Mouse (Mus musculus) embryonic facial prominence, embryonic 14.5 days (tissue): Measurements from ENCODE around the gene Fbrs. TPM values are rescaled to one million over a fixed set of nuclear protein-coding genes. Genes with fewer than 3 reads are reported as not detected.

ENCODE experiments used
- ATAC-seq: fragments of 200-750 bp; cut with Nextera tagmentation; 2 replicates; pipeline ENCODE4 v1.8.0; 2017; ENCODE audit warnings: low read depth, moderate number of reproducible peaks, moderate TSS enrichment
- DNase-seq: peaks from one replicate; pipeline ENCODE4 v3.0.0-alpha.2; 2015; ENCODE audit warnings: low spot score
- H3K27ac ChIP-seq: fragments of 300-500 bp; sonication (generic); replicated peaks from 2 replicates; pipeline ENCODE4 v1.5.1; 2014; ENCODE audit warnings: low read depth, mild to moderate bottlenecking, low read length, moderate library complexity
- H3K27me3 ChIP-seq: fragments of 300-500 bp; sonication (generic); replicated peaks from 2 replicates; pipeline ENCODE4 v1.6.1; 2014; ENCODE audit warnings: low read length; ENCODE audit not compliant: control insufficient read depth, insufficient read depth
- H3K36me3 ChIP-seq: fragments of 300-500 bp; sonication (generic); 2 replicates; pipeline ENCODE4 v1.6.1; 2014; ENCODE audit warnings: low read length, mixed read lengths; ENCODE audit not compliant: control insufficient read depth, insufficient read depth
- H3K4me1 ChIP-seq: fragments of 300-500 bp; sonication (generic); 2 replicates; pipeline ENCODE4 v1.6.1; 2014; ENCODE audit warnings: antibody characterized with exemption, low read length; ENCODE audit not compliant: control insufficient read depth, insufficient read depth
- H3K4me2 ChIP-seq: fragments of 300-500 bp; sonication (generic); 2 replicates; pipeline ENCODE4 v1.6.1; 2014; ENCODE audit warnings: low read depth, mild to moderate bottlenecking, low read length, moderate library complexity, mixed read lengths
- H3K4me3 ChIP-seq: fragments of 300-500 bp; sonication (generic); 2 replicates; pipeline ENCODE4 v1.5.1; 2014; ENCODE audit warnings: low read depth, mild to moderate bottlenecking, low read length
- H3K9ac ChIP-seq: fragments of 300-500 bp; sonication (generic); 2 replicates; pipeline ENCODE4 v1.6.1; 2014; ENCODE audit warnings: low read depth, mild to moderate bottlenecking, low read length, moderate library complexity, mixed read lengths
- H3K9me3 ChIP-seq: fragments of 300-500 bp; sonication (generic); 2 replicates; pipeline ENCODE4 v1.6.1; 2016; ENCODE audit warnings: low read length; ENCODE audit not compliant: control insufficient read depth
- WGBS: fragments of 180-500 bp; shearing (Covaris S2); extraction: QIAGEN DNeasy Blood & Tissue Kit; methylation state at CpG from one replicate; pipeline ENCODE4 v1.1.7; 2014; 5-methylcytosine and 5-hydroxymethylcytosine counted together
- microRNA-seq: library from miRNA; unstranded; fragments of <30 nt; microRNA quantifications from one replicate; pipeline ENCODE4, GENCODE M21; 2016; ENCODE audit warnings: borderline number of aligned reads
- polyA plus RNA-seq: library from polyadenylated mRNA; unstranded; fragments of >200 nt; fragmentation: Nextera tagmentation; extraction: Ambion mirVana; gene quantifications from 2 replicates; pipeline ENCODE4 v1.2.1, GENCODE M21; 2014

The Fbrs gene
- polyA plus RNA-seq, 1 experiment from 2014 or later: 15.0 TPM

- Histone ChIP-seq H3K4me2 (no peak overlapping the region), H3K9ac (no peak overlapping the region), H3K27ac (no peak overlapping the region), H3K27me3 (no peaks in the 10 kb centered on the region), H3K36me3 (peaks cover 70% of the 10 kb centered on the region), H3K4me3 (no peak overlapping the region), H3K4me1 (peaks cover 2% of the 10 kb centered on the region; the same call in 1 of the 2 replicates), H3K9me3 (no peaks in the 10 kb centered on the region)
- no peak for DNase-seq
- WGBS: 98% methylated on average over 6 of the region's 7 CpGs
- no peak for ATAC-seq
These were observed 37.3 kb downstream of the Fbrs start for GRCm38 (mm10) chr7:127516344-127516743.

- no peaks in the 10 kb centered on the region for H3K4me1 ChIP-seq
- no peaks in the 10 kb centered on the region for H3K9me3 ChIP-seq
- DNase-seq (no peak), ATAC-seq (no peak)
- 96% methylated on average over 3 of the region's 3 CpGs for WGBS
- no peaks in the 10 kb centered on the region for H3K27me3 ChIP-seq
- no peak within 1 kb of the TSS for H3K9ac ChIP-seq
- no peak within 1 kb of the TSS for H3K4me3 ChIP-seq
- H3K36me3 ChIP-seq: peaks cover 96% of the 10 kb centered on the region
- no peak within 1 kb of the TSS for H3K4me2 ChIP-seq
- no peak within 1 kb of the TSS for H3K27ac ChIP-seq
These were observed 40.3 kb downstream of the Fbrs start, which contains the start of gene Gm42715 for GRCm38 (mm10) chr7:127519284-127519683. Gene Gm42715 (plus strand): TSS chr7:127519584.

Small RNAs within 50 kb of the gene (microRNA-seq; reads per million reads assigned to microRNA genes)
- gene Gm47278 (not detected), gene Mir7060 (0.50 reads per million)

Other genes starting within 250 kb of the Fbrs start
- 14.0 and 17.2 TPM in 2 replicates for gene Zfp553, start 246.1 kb upstream of the Fbrs start, polyA plus RNA-seq
- gene Sept1, start 246.1 kb upstream of the Fbrs start, polyA plus RNA-seq: 12.5 and 15.9 TPM in 2 replicates
- 53.4 and 54.0 TPM in 2 replicates for gene Zfp771, start 234.9 kb upstream of the Fbrs start, polyA plus RNA-seq
- gene Dctpp1, start 218.5 kb upstream of the Fbrs start, polyA plus RNA-seq: 154 and 157 TPM in 2 replicates
- gene Sephs2, start 205.1 kb upstream of the Fbrs start, polyA plus RNA-seq: 59.6 and 62.2 TPM in 2 replicates
- gene Itgal, start 182.9 kb upstream of the Fbrs start, polyA plus RNA-seq: 1.2 and 1.7 TPM in 2 replicates
- gene Zfp768, start 133.6 kb upstream of the Fbrs start, polyA plus RNA-seq: 5.2 and 5.9 TPM in 2 replicates
- 4.9 and 7.3 TPM in 2 replicates for gene Zfp747, start 103.1 kb upstream of the Fbrs start, polyA plus RNA-seq
- gene 9130019O22Rik, start 92.0 kb upstream of the Fbrs start, polyA plus RNA-seq: 5.7 and 5.9 TPM in 2 replicates
- 5.6 and 6.7 TPM in 2 replicates for gene E430018J23Rik, start 85.6 kb upstream of the Fbrs start, polyA plus RNA-seq
- 6.8 and 8.3 TPM in 2 replicates for gene Zfp764, start 72.4 kb upstream of the Fbrs start, polyA plus RNA-seq
- 17.0 and 20.7 TPM in 2 replicates for gene Zfp688, start 57.1 kb upstream of the Fbrs start, polyA plus RNA-seq
- 7.1 and 7.6 TPM in 2 replicates for gene Zfp689, start 30.0 kb upstream of the Fbrs start, polyA plus RNA-seq
- 40.4 and 41.9 TPM in 2 replicates for gene Prr14, start 19.6 kb upstream of the Fbrs start, polyA plus RNA-seq
- gene Srcap, start 32.8 kb downstream of the Fbrs start, polyA plus RNA-seq: 41.5 and 42.0 TPM in 2 replicates
- 12.2 and 13.2 TPM in 2 replicates for gene Gm42715, start 40.4 kb downstream of the Fbrs start, polyA plus RNA-seq
- gene Tmem265, start 82.2 kb downstream of the Fbrs start, polyA plus RNA-seq: 4.1 and 5.3 TPM in 2 replicates
- gene Phkg2, start 94.1 kb downstream of the Fbrs start, polyA plus RNA-seq: 35.2 TPM in 2 replicates
- 9.9 and 10.4 TPM in 2 replicates for gene Ccdc189, start 109.4 kb downstream of the Fbrs start, polyA plus RNA-seq
- gene Rnf40, start 109.6 kb downstream of the Fbrs start, polyA plus RNA-seq: 35.9 and 47.7 TPM in 2 replicates
- gene Zfp629, start 136.6 kb downstream of the Fbrs start, polyA plus RNA-seq: 13.0 and 17.9 TPM in 2 replicates
- gene Bcl7c, start 229.7 kb downstream of the Fbrs start, polyA plus RNA-seq: 84.2 and 86.6 TPM in 2 replicates
- 20.9 and 23.8 TPM in 2 replicates for gene Ctf1, start 233.5 kb downstream of the Fbrs start, polyA plus RNA-seq